Mouse (Mus musculus): ENCODE results near the gene Astn2.

GRCm38 (mm10) chr4:65402836-65403634, 1001.4 kb downstream of the Astn2 start:
- no peak for TF ChIP-seq CTCF (IDR thresholded peaks at IDR 0.05; ENCODE audit: borderline replicate concordance, control insufficient read depth, extremely low read depth, insufficient read depth, low read length, poor library complexity)
- TF ChIP-seq POLR2A (IDR thresholded peaks at IDR 0.05; ENCODE audit: control insufficient read depth, extremely low read depth, insufficient read depth, low read length, poor library complexity), result no peak
